Mouse (Mus musculus) limb, embryonic 10.5 days (tissue): ENCODE measurements around the gene Akr1a1. TPM values are rescaled to one million over a fixed set of nuclear protein-coding genes. Genes with fewer than 3 reads are reported as not detected.
A peak's percentile ranks its signal among the peaks of the same experiment; 100 is the strongest.

Experiments
- DNase-seq: peaks from one replicate; pipeline ENCODE4 v3.0.0-alpha.2; 2017; ENCODE audit warnings: low spot score
- H3K27ac ChIP-seq: fragments of 300-500 bp; sonication (generic); 2 replicates; pipeline ENCODE4 v1.5.1; 2016; ENCODE audit warnings: mild to moderate bottlenecking
- H3K27me3 ChIP-seq: fragments of 300-500 bp; sonication (generic); 2 replicates; pipeline ENCODE4 v1.6.1; 2016; ENCODE audit warnings: low read depth, mild to moderate bottlenecking; ENCODE audit not compliant: poor library complexity, severe bottlenecking
- H3K36me3 ChIP-seq: fragments of 300-500 bp; sonication (generic); 2 replicates; pipeline ENCODE4 v1.6.1; 2016; ENCODE audit warnings: mild to moderate bottlenecking, moderate library complexity
- H3K4me1 ChIP-seq: fragments of 300-500 bp; sonication (generic); 2 replicates; pipeline ENCODE4 v1.6.1; 2016
- H3K4me3 ChIP-seq: fragments of 300-500 bp; sonication (generic); 2 replicates; pipeline ENCODE4 v1.5.1; 2016; ENCODE audit warnings: mild to moderate bottlenecking, moderate library complexity
- H3K9me3 ChIP-seq: fragments of 300-500 bp; sonication (generic); replicated peaks from 2 replicates; pipeline ENCODE4 v1.6.1; 2016; ENCODE audit warnings: mild to moderate bottlenecking
- WGBS: fragments of 180-500 bp; shearing (Covaris S2); methylation state at CpG from one replicate; pipeline ENCODE4 v1.1.7; 2016; 5-methylcytosine and 5-hydroxymethylcytosine counted together
- polyA plus RNA-seq: library from polyadenylated mRNA; unstranded; fragments of >200 nt; fragmentation: Nextera tagmentation; extraction: Ambion mirVana; gene quantifications from 2 replicates; pipeline ENCODE4 v1.2.1, GENCODE M21; 2016

Gene Akr1a1
- polyA plus RNA-seq, 1 experiment from 2014 or later, result 733 TPM

DNA sequence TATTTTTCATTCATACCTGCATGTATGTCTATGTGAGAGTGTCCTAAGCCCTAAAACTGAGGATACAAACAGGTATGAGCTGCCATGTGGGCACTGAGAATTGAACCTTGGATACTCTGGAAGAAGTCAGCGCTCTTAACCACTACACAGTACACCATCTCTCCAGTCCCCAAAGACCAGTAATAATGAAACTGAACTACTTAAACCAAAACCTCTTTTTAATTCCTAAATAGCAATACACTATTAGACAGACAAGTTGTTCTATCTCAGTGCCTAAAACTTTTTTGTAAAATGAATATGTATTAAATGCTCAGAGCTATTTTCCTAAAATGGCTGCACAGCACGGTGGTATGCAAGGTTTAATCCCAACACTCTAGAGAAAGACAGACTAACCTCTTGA, 36.2 kb downstream of the Akr1a1 start:
- Histone ChIP-seq H3K9me3 (no peaks in the 10 kb centered on the region), H3K27me3 (no peaks in the 10 kb centered on the region), H3K27ac (no peak overlapping the region), H3K36me3 (peaks cover 100% of the 10 kb centered on the region), H3K4me1 (no peaks in the 10 kb centered on the region), H3K4me3 (no peak overlapping the region)
- 94% methylated on average over 2 of the region's 2 CpGs for WGBS
- no peak for DNase-seq

DNA sequence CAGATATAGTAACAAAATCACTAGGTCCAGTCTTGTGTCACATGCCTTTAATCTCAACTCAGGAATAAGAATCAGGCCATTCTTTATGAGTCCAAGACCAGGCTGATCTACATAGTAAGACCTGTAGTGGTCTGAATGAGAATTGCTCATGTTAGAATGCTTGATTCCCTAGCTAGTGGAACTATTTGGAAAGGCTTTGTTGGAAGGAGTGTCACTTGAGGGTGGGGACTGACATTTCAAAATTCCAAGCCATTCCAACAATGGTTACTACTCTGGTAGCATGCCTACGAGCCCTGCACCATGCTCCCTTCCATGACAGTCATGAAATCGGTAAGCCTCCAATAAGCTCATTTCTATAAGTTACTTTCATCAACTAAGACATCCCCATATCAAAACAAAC, 38.9 kb downstream of the Akr1a1 start:
- 90% methylated on average over 2 of the region's 2 CpGs for WGBS
- no peak for DNase-seq
- H3K9me3 ChIP-seq, result no peaks in the 10 kb centered on the region
- H3K27me3 ChIP-seq, result no peaks in the 10 kb centered on the region
- H3K4me3 ChIP-seq, result no peak overlapping the region
- no peak overlapping the region for H3K27ac ChIP-seq
- no peaks in the 10 kb centered on the region for H3K4me1 ChIP-seq
- peaks cover 100% of the 10 kb centered on the region for H3K36me3 ChIP-seq

GRCm38 (mm10) chr4:116596978-116597881, 54.2 kb downstream of the Akr1a1 start:
- Histone ChIP-seq H3K27me3 (no peaks in the 10 kb centered on the region), H3K36me3 (peaks cover 58% of the 10 kb centered on the region), H3K4me1 (peaks cover 30% of the 10 kb centered on the region), H3K4me3 (peak overlapping the region; percentile 67), H3K27ac (peak overlapping the region; percentile 75), H3K9me3 (no peaks in the 10 kb centered on the region)
- peak; percentile 92 for DNase-seq
- WGBS, result 1% methylated on average over 50 of the region's 50 CpGs

- Histone ChIP-seq H3K4me1 (peaks cover 30% of the 10 kb centered on the region), H3K27me3 (no peaks in the 10 kb centered on the region), H3K27ac (peak within 1 kb of the TSS; percentile 75), H3K36me3 (peaks cover 58% of the 10 kb centered on the region), H3K4me3 (peak within 1 kb of the TSS; percentile 67), H3K9me3 (no peaks in the 10 kb centered on the region)
- DNase-seq, result no peak
- 29% methylated on average over 5 of the region's 5 CpGs for WGBS
Measured at GRCm38 (mm10) chr4:116596379-116596778, 55.1 kb downstream of the Akr1a1 start, which contains the start of gene Ccdc17. Gene Ccdc17 (plus strand): TSS chr4:116596654.

- peaks cover 58% of the 10 kb centered on the region for H3K36me3 ChIP-seq
- no peak overlapping the region for H3K27ac ChIP-seq
- 75% methylated on average over 8 of the region's 8 CpGs for WGBS
- no peak overlapping the region for H3K4me3 ChIP-seq
- DNase-seq, result no peak
- H3K4me1 ChIP-seq, result peaks cover 30% of the 10 kb centered on the region
- no peaks in the 10 kb centered on the region for H3K27me3 ChIP-seq
- no peaks in the 10 kb centered on the region for H3K9me3 ChIP-seq
Measured at GRCm38 (mm10) chr4:116595793-116596192, 55.7 kb downstream of the Akr1a1 start.

Other genes with a start within 250 kb of the Akr1a1 start
- 16.3 and 19.2 TPM in 2 replicates for gene Mast2, start 187.5 kb downstream of the Akr1a1 start, polyA plus RNA-seq
- gene Ipp, start 144.1 kb downstream of the Akr1a1 start, polyA plus RNA-seq, result 15.2 and 19.1 TPM in 2 replicates
- gene Tmem69, start 95.7 kb downstream of the Akr1a1 start, polyA plus RNA-seq, result 26.2 and 30.1 TPM in 2 replicates
- gene Gpbp1l1, start 94.0 kb downstream of the Akr1a1 start, polyA plus RNA-seq, result 30.5 and 38.1 TPM in 2 replicates
- gene Ccdc17, start 55.0 kb downstream of the Akr1a1 start, polyA plus RNA-seq, result 0.84 and 1.5 TPM in 2 replicates
- gene Nasp, start 23.7 kb downstream of the Akr1a1 start, polyA plus RNA-seq, result 334 and 364 TPM in 2 replicates
- 1,278 and 1,447 TPM in 2 replicates for gene Prdx1, start 33.9 kb upstream of the Akr1a1 start, polyA plus RNA-seq
- 36.6 and 38.7 TPM in 2 replicates for gene Mmachc, start 56.7 kb upstream of the Akr1a1 start, polyA plus RNA-seq
- 34.0 and 36.3 TPM in 2 replicates for gene Ccdc163, start 56.8 kb upstream of the Akr1a1 start, polyA plus RNA-seq
- 8.0 and 13.6 TPM in 2 replicates for gene Tesk2, start 69.3 kb upstream of the Akr1a1 start, polyA plus RNA-seq
- gene Toe1, start 156.0 kb upstream of the Akr1a1 start, polyA plus RNA-seq, result 40.8 and 42.3 TPM in 2 replicates
- gene Mutyh, start 156.0 kb upstream of the Akr1a1 start, polyA plus RNA-seq, result 33.0 and 33.5 TPM in 2 replicates
- 2.2 TPM in 2 replicates for gene Hpdl, start 170.0 kb upstream of the Akr1a1 start, polyA plus RNA-seq
- gene Zswim5, start 225.7 kb upstream of the Akr1a1 start, polyA plus RNA-seq, result 0.59 and 0.68 TPM in 2 replicates